Mouse (Mus musculus) midbrain, embryonic 14.5 days (tissue): ENCODE measurements at regions not wholly inside any gene's neighbourhood (a gene's known extent, or its start where the extent isn't known, plus 50 kb on each side); places are given as distances from the start of the nearest gene placed in this dataset.

Experiments used
- ATAC-seq: fragments of 200-750 bp; cut with Nextera tagmentation; 2 replicates; pipeline ENCODE4 v1.8.0; 2017; ENCODE audit warnings: moderate number of reproducible peaks, moderate library complexity; ENCODE audit not compliant: low FRiP score, low TSS enrichment
- DNase-seq: peaks from one replicate; pipeline ENCODE4 v3.0.0-alpha.2; 2015
- H3K27ac ChIP-seq: fragments of 300-500 bp; sonication (generic); replicated peaks from 2 replicates; pipeline ENCODE4 v1.5.1; 2014; ENCODE audit warnings: mild to moderate bottlenecking, low read depth, low read length, moderate library complexity
- H3K27me3 ChIP-seq: fragments of 300-500 bp; sonication (generic); 2 replicates; pipeline ENCODE4 v1.6.1; 2014; ENCODE audit warnings: low read length, control low read depth, mixed read lengths; ENCODE audit not compliant: control insufficient read depth, insufficient read depth
- H3K36me3 ChIP-seq: fragments of 300-500 bp; sonication (generic); 2 replicates; pipeline ENCODE4 v1.6.1; 2014; ENCODE audit warnings: low read length, control low read depth; ENCODE audit not compliant: control insufficient read depth, insufficient read depth
- H3K4me1 ChIP-seq: fragments of 300-500 bp; sonication (generic); 2 replicates; pipeline ENCODE4 v1.6.1; 2014; ENCODE audit warnings: mild to moderate bottlenecking, antibody characterized with exemption, low read length, control low read depth; ENCODE audit not compliant: control insufficient read depth, insufficient read depth
- H3K4me2 ChIP-seq: fragments of 300-500 bp; sonication (generic); 2 replicates; pipeline ENCODE4 v1.6.1; 2014; ENCODE audit warnings: mild to moderate bottlenecking, low read length, moderate library complexity
- H3K4me3 ChIP-seq: fragments of 300-500 bp; sonication (generic); replicated peaks from 2 replicates; pipeline ENCODE4 v1.5.1; 2014; ENCODE audit warnings: low read depth, low read length
- H3K9ac ChIP-seq: fragments of 300-500 bp; sonication (generic); replicated peaks from 2 replicates; pipeline ENCODE4 v1.6.1; 2014; ENCODE audit warnings: mild to moderate bottlenecking, low read length, moderate library complexity
- H3K9me3 ChIP-seq: fragments of 300-500 bp; sonication (generic); 2 replicates; pipeline ENCODE4 v1.6.1; 2016; ENCODE audit warnings: low read length, control low read depth, mixed read lengths; ENCODE audit not compliant: control insufficient read depth
- WGBS: fragments of 180-500 bp; shearing (Covaris S2); extraction: QIAGEN DNeasy Blood & Tissue Kit; methylation state at CpG from one replicate; pipeline ENCODE4 v1.1.7; 2014; 5-methylcytosine and 5-hydroxymethylcytosine counted together

DNA sequence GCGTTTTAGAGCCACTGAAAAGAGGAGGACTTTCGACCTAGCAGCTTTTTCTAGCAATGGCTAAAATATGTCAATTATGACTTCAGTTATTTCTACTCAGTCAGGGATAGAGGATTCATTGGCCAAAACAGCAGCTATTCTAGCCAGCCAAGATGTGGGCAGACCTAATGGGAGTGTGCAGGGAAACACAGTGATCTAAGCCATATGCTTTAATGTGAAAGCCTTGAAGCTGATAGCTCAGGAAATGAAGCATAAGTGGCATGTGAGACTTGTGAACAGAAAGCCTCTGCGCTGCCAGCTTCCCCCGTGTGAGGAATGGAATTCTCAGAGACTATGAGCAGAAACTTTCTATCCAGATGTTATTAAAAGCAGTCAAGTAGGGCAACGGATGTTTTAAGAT, 1114.6 kb upstream of the Adgrl3 start:
- Histone ChIP-seq H3K4me1 (no peaks in the 10 kb centered on the region), H3K4me3 (no peak overlapping the region), H3K36me3 (no peaks in the 10 kb centered on the region), H3K27me3 (no peaks in the 10 kb centered on the region), H3K4me2 (no peak overlapping the region), H3K9ac (no peak overlapping the region), H3K9me3 (no peaks in the 10 kb centered on the region), H3K27ac (no peak overlapping the region)
- DNase-seq: no peak
- WGBS: 93% methylated on average over 5 of the region's 5 CpGs
- ATAC-seq: no peak
